Mouse (Mus musculus) heart, adult 8-10 months (tissue): ENCODE data around the gene Gja4. TPM values are rescaled to one million over a fixed set of nuclear protein-coding genes. Genes with fewer than 3 reads are reported as not detected.

Source experiments
- total RNA-seq, 4 experiments: library from RNA; stranded (reverse); gene quantifications; 2 replicates each; pipeline ENCODE4 v1.2.4; 2022

The Gja4 gene
- total RNA-seq, 4 experiments from 2014 or later = 7.5 to 10.8 (median 9.1) TPM

Other genes with a start within 250 kb of the Gja4 start
- 10 to 100 TPM in 2 of 4 experiments, 1 to 10 TPM in 2; 8.0 to 16.2 (median 9.9) TPM for gene Zmym6, start 236.7 kb downstream of the Gja4 start, total RNA-seq
- gene Tmem35b, start 190.3 kb downstream of the Gja4 start, total RNA-seq = 1 to 10 TPM; 1.0 to 3.1 (median 2.4) TPM
- gene Dlgap3, start 144.8 kb downstream of the Gja4 start, total RNA-seq = under 1 TPM; 0.06 to 0.98 (median 0.25) TPM
- gene Smim12, start 70.3 kb downstream of the Gja4 start, total RNA-seq = 10 to 100 TPM; 55.6 to 65.7 (median 60.7) TPM
- under 1 TPM in 1 of 4 experiments, not detected in 3; 0.14 TPM for gene Gjb3, start 16.8 kb upstream of the Gja4 start, total RNA-seq
- gene Gjb4, start 40.0 kb upstream of the Gja4 start, total RNA-seq = not detected
- gene Gjb5, start 44.1 kb upstream of the Gja4 start, total RNA-seq = under 1 TPM; 0.16 to 0.59 (median 0.30) TPM